Mouse (Mus musculus): Measurements from ENCODE around the gene Olfr796. TPM values are rescaled to one million over a fixed set of nuclear protein-coding genes. Genes with fewer than 3 reads are reported as not detected.

The Olfr796 gene
- polyA plus RNA-seq, 1 experiment = not detected

- H3K4me3 ChIP-seq = no peak overlapping the region
- TF ChIP-seq E2F4 (IDR thresholded peaks at IDR 0.05; ENCODE audit: insufficient read depth) (no peak), SRF (IDR thresholded peaks at IDR 0.05; ENCODE audit: control insufficient read depth, insufficient read length, low read depth) (no peak), TCF3 (IDR thresholded peaks at IDR 0.05; ENCODE audit: insufficient read length, low read depth) (no peak), MAX (IDR thresholded peaks at IDR 0.05; ENCODE audit: low read depth) (no peak), USF1 (IDR thresholded peaks at IDR 0.05; ENCODE audit: low read depth) (no peak)
- no peak overlapping the region for H3K4me2 ChIP-seq (ENCODE audit: low read depth)
- H3K79me2 ChIP-seq (ENCODE audit: control insufficient read depth, insufficient read depth) = no peaks in the 10 kb centered on the region
- H3K27me3 ChIP-seq (ENCODE audit: control insufficient read depth, insufficient read depth, insufficient read length) = no peaks in the 10 kb centered on the region
- H3ac ChIP-seq (ENCODE audit: control insufficient read depth, insufficient read length) = no peak overlapping the region
- H3K36me3 ChIP-seq (ENCODE audit: control insufficient read depth, insufficient read depth) = no peaks in the 10 kb centered on the region
Observed at GRCm38 (mm10) chr10:129623251-129623650, 10.9 kb upstream of the Olfr796 start.

GRCm38 (mm10) chr10:129621724-129622123 lies 9.4 kb upstream of the Olfr796 start:
- Histone ChIP-seq H3K27me3 (ENCODE audit: control insufficient read depth, insufficient read depth, insufficient read length) (no peaks in the 10 kb centered on the region), H3K36me3 (ENCODE audit: control insufficient read depth, insufficient read depth) (no peaks in the 10 kb centered on the region), H3ac (ENCODE audit: control insufficient read depth, insufficient read length) (no peak overlapping the region), H3K4me3 (no peak overlapping the region), H3K4me2 (ENCODE audit: low read depth) (no peak overlapping the region), H3K79me2 (ENCODE audit: control insufficient read depth, insufficient read depth) (no peaks in the 10 kb centered on the region)
- TF ChIP-seq REST (IDR thresholded peaks at IDR 0.05; ENCODE audit: insufficient read depth, insufficient read length) = no peak
- no peak for TF ChIP-seq USF1 (IDR thresholded peaks at IDR 0.05; ENCODE audit: low read depth)
- no peak for TF ChIP-seq CEBPB (IDR thresholded peaks at IDR 0.05; ENCODE audit: insufficient read depth, poor library complexity, severe bottlenecking)
- TF ChIP-seq POLR2A (IDR thresholded peaks at IDR 0.05; ENCODE audit: insufficient read length, low read depth) = no peak
- no peak for TF ChIP-seq MYOG (IDR thresholded peaks at IDR 0.05; ENCODE audit: control insufficient read depth in 1 of 3, insufficient read depth in 1 of 3, insufficient read length in 2 of 3, low read depth in 2 of 3)
- no peak for TF ChIP-seq MAX (IDR thresholded peaks at IDR 0.05; ENCODE audit: low read depth)
- no peak for TF ChIP-seq SRF (IDR thresholded peaks at IDR 0.05; ENCODE audit: control insufficient read depth, insufficient read length, low read depth)
- TF ChIP-seq POLR2AphosphoS2 (IDR thresholded peaks at IDR 0.05; ENCODE audit: insufficient read length, low read depth) = no peak
- TF ChIP-seq MYOD1 (IDR thresholded peaks at IDR 0.05; ENCODE audit: control insufficient read depth in 1 of 3, insufficient read length in 2 of 3, low read depth in 2 of 3) = no peak
- no peak for TF ChIP-seq TCF3 (IDR thresholded peaks at IDR 0.05; ENCODE audit: insufficient read length, low read depth)
- no peak for TF ChIP-seq TCF12 (IDR thresholded peaks at IDR 0.05; ENCODE audit: insufficient read depth, poor library complexity, severe bottlenecking)
- no peak for TF ChIP-seq E2F4 (IDR thresholded peaks at IDR 0.05; ENCODE audit: insufficient read depth)

- H3K36me3 ChIP-seq (ENCODE audit: control insufficient read depth, insufficient read depth) = no peaks in the 10 kb centered on the region
- no peak overlapping the region for H3ac ChIP-seq (ENCODE audit: control insufficient read depth, insufficient read length)
- H3K4me3 ChIP-seq = no peak overlapping the region
- no peaks in the 10 kb centered on the region for H3K27me3 ChIP-seq (ENCODE audit: control insufficient read depth, insufficient read depth, insufficient read length)
- no peak overlapping the region for H3K4me2 ChIP-seq (ENCODE audit: low read depth)
- TF ChIP-seq SRF (IDR thresholded peaks at IDR 0.05; ENCODE audit: control insufficient read depth, insufficient read length, low read depth) (no peak), TCF12 (IDR thresholded peaks at IDR 0.05; ENCODE audit: insufficient read depth, poor library complexity, severe bottlenecking) (no peak), MYOG (IDR thresholded peaks at IDR 0.05; ENCODE audit: control insufficient read depth in 1 of 3, insufficient read depth in 1 of 3, insufficient read length in 2 of 3, low read depth in 2 of 3) (no peak)
- no peaks in the 10 kb centered on the region for H3K79me2 ChIP-seq (ENCODE audit: control insufficient read depth, insufficient read depth)
Observed at GRCm38 (mm10) chr10:129577066-129577465, 35.3 kb downstream of the Olfr796 start.

GRCm38 (mm10) chr10:129567355-129567754 lies 45.0 kb downstream of the Olfr796 start, which contains the start of gene Olfr794:
Olfr794 (plus strand) TSS chr10:129567655.
- Histone ChIP-seq H3K4me3 (no peak within 1 kb of the TSS), H3K79me2 (ENCODE audit: control insufficient read depth, insufficient read depth) (no peaks in the 10 kb centered on the region), H3K27me3 (ENCODE audit: control insufficient read depth, insufficient read depth, insufficient read length) (no peaks in the 10 kb centered on the region), H3K4me2 (ENCODE audit: low read depth) (no peak within 1 kb of the TSS), H3K36me3 (ENCODE audit: control insufficient read depth, insufficient read depth) (no peaks in the 10 kb centered on the region), H3ac (ENCODE audit: control insufficient read depth, insufficient read length) (no peak within 1 kb of the TSS)
- TF ChIP-seq POLR2AphosphoS2 (IDR thresholded peaks at IDR 0.05; ENCODE audit: insufficient read length, low read depth) (no peak), POLR2A (IDR thresholded peaks at IDR 0.05; ENCODE audit: insufficient read length, low read depth) (no peak), TCF12 (IDR thresholded peaks at IDR 0.05; ENCODE audit: insufficient read depth, poor library complexity, severe bottlenecking) (no peak), TCF3 (IDR thresholded peaks at IDR 0.05; ENCODE audit: insufficient read length, low read depth) (no peak), MYOG (IDR thresholded peaks at IDR 0.05; ENCODE audit: control insufficient read depth in 1 of 3, insufficient read depth in 1 of 3, insufficient read length in 2 of 3, low read depth in 2 of 3) (no peak), REST (IDR thresholded peaks at IDR 0.05; ENCODE audit: insufficient read depth, insufficient read length) (no peak), CEBPB (IDR thresholded peaks at IDR 0.05; ENCODE audit: insufficient read depth, poor library complexity, severe bottlenecking) (no peak), MAX (IDR thresholded peaks at IDR 0.05; ENCODE audit: low read depth) (no peak), SRF (IDR thresholded peaks at IDR 0.05; ENCODE audit: control insufficient read depth, insufficient read length, low read depth) (no peak), E2F4 (IDR thresholded peaks at IDR 0.05; ENCODE audit: insufficient read depth) (no peak), MYOD1 (IDR thresholded peaks at IDR 0.05; ENCODE audit: control insufficient read depth in 1 of 3, insufficient read length in 2 of 3, low read depth in 2 of 3) (no peak), USF1 (IDR thresholded peaks at IDR 0.05; ENCODE audit: low read depth) (no peak)

Other genes starting within 250 kb of the Olfr796 start
- gene Olfr784, start 228.5 kb downstream of the Olfr796 start, polyA plus RNA-seq (2012; fragmentation: generic; extraction: Trizol) = 0.02 TPM
- gene Olfr785, start 207.1 kb downstream of the Olfr796 start, polyA plus RNA-seq (2012; fragmentation: generic; extraction: Trizol) = not detected
- gene Olfr786, start 185.3 kb downstream of the Olfr796 start, polyA plus RNA-seq (2012; fragmentation: generic; extraction: Trizol) = not detected
- not detected for gene Olfr787, start 150.7 kb downstream of the Olfr796 start, polyA plus RNA-seq (2012; fragmentation: generic; extraction: Trizol)
- gene Olfr788, start 141.6 kb downstream of the Olfr796 start, polyA plus RNA-seq (2012; fragmentation: generic; extraction: Trizol) = not detected
- not detected for gene Olfr789, start 127.8 kb downstream of the Olfr796 start, polyA plus RNA-seq (2012; fragmentation: generic; extraction: Trizol)
- gene Olfr790, start 114.1 kb downstream of the Olfr796 start, polyA plus RNA-seq (2012; fragmentation: generic; extraction: Trizol) = not detected
- gene Olfr791, start 90.8 kb downstream of the Olfr796 start, polyA plus RNA-seq (2012; fragmentation: generic; extraction: Trizol) = not detected
- gene Olfr792, start 73.4 kb downstream of the Olfr796 start, polyA plus RNA-seq (2012; fragmentation: generic; extraction: Trizol) = not detected
- not detected for gene Olfr794, start 44.9 kb downstream of the Olfr796 start, polyA plus RNA-seq (2012; fragmentation: generic; extraction: Trizol)
- not detected for gene Olfr798, start 15.4 kb upstream of the Olfr796 start, polyA plus RNA-seq (2012; fragmentation: generic; extraction: Trizol)
- gene Olfr799, start 24.9 kb upstream of the Olfr796 start, polyA plus RNA-seq (2012; fragmentation: generic; extraction: Trizol) = not detected
- not detected for gene Olfr800, start 45.1 kb upstream of the Olfr796 start, polyA plus RNA-seq (2012; fragmentation: generic; extraction: Trizol)
- gene Olfr801, start 61.3 kb upstream of the Olfr796 start, polyA plus RNA-seq (2012; fragmentation: generic; extraction: Trizol) = not detected
- not detected for gene Olfr802, start 75.6 kb upstream of the Olfr796 start, polyA plus RNA-seq (2012; fragmentation: generic; extraction: Trizol)
- gene Olfr803, start 81.7 kb upstream of the Olfr796 start, polyA plus RNA-seq (2012; fragmentation: generic; extraction: Trizol) = not detected
- not detected for gene Olfr804, start 90.6 kb upstream of the Olfr796 start, polyA plus RNA-seq (2012; fragmentation: generic; extraction: Trizol)
- 0.08 TPM for gene Olfr805, start 116.8 kb upstream of the Olfr796 start, polyA plus RNA-seq (2012; fragmentation: generic; extraction: Trizol)
- not detected for gene Olfr806, start 129.4 kb upstream of the Olfr796 start, polyA plus RNA-seq (2012; fragmentation: generic; extraction: Trizol)
- gene Olfr807, start 145.2 kb upstream of the Olfr796 start, polyA plus RNA-seq (2012; fragmentation: generic; extraction: Trizol) = not detected
- not detected for gene Olfr808, start 152.9 kb upstream of the Olfr796 start, polyA plus RNA-seq (2012; fragmentation: generic; extraction: Trizol)
- gene Olfr809, start 162.1 kb upstream of the Olfr796 start, polyA plus RNA-seq (2012; fragmentation: generic; extraction: Trizol) = not detected
- 0.04 TPM for gene Olfr810, start 182.3 kb upstream of the Olfr796 start, polyA plus RNA-seq (2012; fragmentation: generic; extraction: Trizol)
- gene Olfr811, start 191.8 kb upstream of the Olfr796 start, polyA plus RNA-seq (2012; fragmentation: generic; extraction: Trizol) = not detected
- not detected for gene Olfr812, start 233.5 kb upstream of the Olfr796 start, polyA plus RNA-seq (2012; fragmentation: generic; extraction: Trizol)
- gene Olfr813, start 242.8 kb upstream of the Olfr796 start, polyA plus RNA-seq (2012; fragmentation: generic; extraction: Trizol) = not detected